Mouse (Mus musculus): ENCODE measurements at regions not wholly inside any gene's neighbourhood (a gene's known extent, or its start where the extent isn't known, plus 50 kb on each side); places are given as distances from the start of the nearest gene placed in this dataset.

DNA sequence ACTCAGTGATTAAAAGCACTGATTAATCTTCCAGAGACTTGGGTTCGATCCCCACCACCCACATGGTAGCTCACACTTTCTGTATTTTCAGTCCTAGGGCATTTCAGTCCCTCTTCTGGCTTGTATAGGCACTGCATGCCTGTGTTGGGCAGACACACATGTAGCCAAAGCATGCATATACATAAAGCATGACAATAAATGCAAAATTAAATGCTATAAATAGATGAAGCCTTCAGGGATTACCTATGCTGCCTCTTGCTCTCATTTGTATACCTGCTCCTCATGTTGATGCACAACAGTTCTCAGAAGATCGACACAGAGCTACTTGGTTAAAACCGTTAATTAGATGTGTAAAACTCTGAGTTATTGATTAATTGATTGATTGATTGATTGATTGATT lies 206.8 kb upstream of the Lrig3 start:
- TF ChIP-seq CTCF (IDR thresholded peaks at IDR 0.05; ENCODE audit: extremely low read depth, insufficient read depth, low read length): no peak
- TF ChIP-seq POLR2A (IDR thresholded peaks at IDR 0.05; ENCODE audit: extremely low read depth, insufficient read depth, low read length): no peak

Measured in cortical plate, adult 2 months (tissue).